Mouse (Mus musculus) intestine, embryonic 14.5 days (tissue): ENCODE data around the gene Plscr3. TPM values are rescaled to one million over a fixed set of nuclear protein-coding genes. Genes with fewer than 3 reads are reported as not detected.
A peak's percentile ranks its signal among the peaks of the same experiment; 100 is the strongest.

Source experiments
- ATAC-seq: fragments of 200-750 bp; cut with Nextera tagmentation; replicated peaks from 2 replicates; pipeline ENCODE4 v1.8.0; 2017; ENCODE audit warnings: low read depth, moderate number of reproducible peaks, moderate TSS enrichment, moderate library complexity; ENCODE audit not compliant: low FRiP score, low TSS enrichment
- DNase-seq: peaks from one replicate; pipeline ENCODE4 v3.0.0-alpha.2; 2018; ENCODE audit warnings: low spot score
- H3K27ac ChIP-seq: fragments of 300-500 bp; sonication (generic); 2 replicates; pipeline ENCODE4 v1.5.1; 2014; ENCODE audit warnings: low read depth, mild to moderate bottlenecking, control low read depth
- H3K27me3 ChIP-seq: fragments of 300-500 bp; sonication (generic); replicated peaks from 2 replicates; pipeline ENCODE4 v1.6.1; 2014; ENCODE audit warnings: low read length, control low read depth; ENCODE audit not compliant: control insufficient read depth, insufficient read depth
- H3K36me3 ChIP-seq: fragments of 300-500 bp; sonication (generic); 2 replicates; pipeline ENCODE4 v1.6.1; 2014; ENCODE audit warnings: low read length, control low read depth; ENCODE audit not compliant: control insufficient read depth, insufficient read depth
- H3K4me1 ChIP-seq: fragments of 300-500 bp; sonication (generic); replicated peaks from 2 replicates; pipeline ENCODE4 v1.6.1; 2014; ENCODE audit warnings: low read length, control low read depth, mixed read lengths; ENCODE audit not compliant: control insufficient read depth, insufficient read depth
- H3K4me2 ChIP-seq: fragments of 300-500 bp; sonication (generic); 2 replicates; pipeline ENCODE4 v1.6.1; 2014; ENCODE audit warnings: low read length
- H3K4me3 ChIP-seq: fragments of 300-500 bp; sonication (generic); 2 replicates; pipeline ENCODE4 v1.5.1; 2014; ENCODE audit warnings: low read depth, low read length, control low read depth, mixed read lengths
- H3K9ac ChIP-seq: fragments of 300-500 bp; sonication (generic); 2 replicates; pipeline ENCODE4 v1.6.1; 2014; ENCODE audit warnings: mild to moderate bottlenecking, low read length
- H3K9me3 ChIP-seq: fragments of 300-500 bp; sonication (generic); 2 replicates; pipeline ENCODE4 v1.6.1; 2016; ENCODE audit warnings: low read length, control low read depth; ENCODE audit not compliant: control insufficient read depth
- WGBS: fragments of 180-500 bp; shearing (Covaris S2); extraction: QIAGEN DNeasy Blood & Tissue Kit; methylation state at CpG from one replicate; pipeline ENCODE4 v1.1.7; 2014; 5-methylcytosine and 5-hydroxymethylcytosine counted together
- polyA plus RNA-seq: library from polyadenylated mRNA; unstranded; fragments of >200 nt; fragmentation: Nextera tagmentation; extraction: Ambion mirVana; gene quantifications from 2 replicates; pipeline ENCODE4 v1.2.1, GENCODE M21; 2014

Gene Plscr3
- polyA plus RNA-seq, 1 experiment from 2014 or later = 92.1 TPM

DNA sequence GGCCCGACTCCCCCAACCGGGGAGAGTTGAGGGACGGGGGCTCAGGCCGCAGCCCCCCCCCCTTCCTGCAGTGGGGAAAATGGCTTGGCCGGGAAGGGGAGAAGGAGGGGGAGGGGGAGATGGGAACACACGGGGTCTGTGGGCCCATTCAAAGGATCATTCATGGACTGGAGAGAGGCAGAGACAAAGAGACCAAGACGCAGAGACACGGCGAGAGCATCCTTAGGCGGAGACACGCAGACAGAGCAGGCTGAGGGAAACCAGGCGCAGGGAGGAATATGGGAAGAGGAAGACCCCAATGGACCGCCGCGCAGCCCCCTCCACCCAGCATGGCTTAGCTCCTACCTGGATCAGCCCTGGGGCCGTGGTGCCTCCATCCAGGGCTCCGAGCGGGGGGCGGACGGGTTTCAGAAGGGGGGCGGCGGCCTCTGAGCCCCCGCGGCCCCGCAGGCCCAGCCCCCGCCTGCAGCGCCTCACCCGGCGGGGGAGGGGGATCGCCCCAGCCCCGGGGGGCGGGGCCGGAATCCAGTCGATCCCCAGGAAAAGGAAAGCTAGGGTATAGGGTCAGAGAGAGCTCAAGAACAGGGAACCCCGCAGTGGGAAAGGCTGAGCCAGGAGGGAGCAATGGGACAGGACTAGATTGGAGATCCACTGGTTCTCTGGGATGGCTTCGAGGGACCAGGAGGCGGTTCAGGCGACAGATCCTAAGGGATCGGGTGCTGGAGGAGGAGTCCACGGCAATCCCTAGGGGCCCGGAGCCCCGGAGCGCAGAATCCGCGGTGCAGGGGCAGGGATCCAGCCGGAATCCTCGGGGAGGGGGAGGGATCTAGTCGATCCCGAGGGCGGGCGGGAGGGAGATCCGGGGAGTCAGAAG, 9.2 kb upstream of the Plscr3 start:
- peak; percentile 83 for DNase-seq
- Histone ChIP-seq H3K9me3 (no peaks in the 10 kb centered on the region), H3K4me3 (peak overlapping the region; percentile 79), H3K4me1 (peaks cover 32% of the 10 kb centered on the region), H3K36me3 (peaks cover 20% of the 10 kb centered on the region), H3K9ac (peak overlapping the region; percentile 62), H3K27me3 (no peaks in the 10 kb centered on the region), H3K4me2 (peak overlapping the region; percentile 77), H3K27ac (peak overlapping the region; percentile 78)
- 2% methylated on average over 51 of the region's 52 CpGs for WGBS
- ATAC-seq = peak; percentile 0; the same call in 1 of the 2 replicates

DNA sequence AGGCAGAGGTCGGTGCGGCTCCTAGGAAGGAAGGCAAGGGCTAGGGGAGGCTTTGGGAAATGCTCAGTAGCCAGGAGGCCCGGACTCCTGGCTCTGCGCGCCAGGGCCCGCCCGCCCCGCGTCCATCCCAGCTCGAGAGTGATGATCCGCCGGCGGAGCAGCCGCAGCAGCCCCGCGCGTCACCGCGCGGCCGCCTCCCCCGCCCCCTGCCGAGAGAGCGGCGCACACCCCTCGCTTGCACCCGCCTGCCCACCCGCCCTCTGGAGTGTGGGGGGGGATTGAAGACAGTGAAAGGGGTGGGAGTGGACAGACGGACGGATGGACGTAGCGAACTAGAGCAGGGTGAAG, 8.6 kb upstream of the Plscr3 start, which contains the start of gene Nlgn2:
Gene Nlgn2 (minus strand): TSS at position 181 of the 348 bp plus-strand sequence.
- Histone ChIP-seq H3K4me1 (peaks cover 32% of the 10 kb centered on the region), H3K9me3 (no peaks in the 10 kb centered on the region), H3K4me3 (peak within 1 kb of the TSS; percentile 79), H3K4me2 (peak within 1 kb of the TSS; percentile 77), H3K27ac (peak within 1 kb of the TSS; percentile 83), H3K9ac (peak within 1 kb of the TSS; percentile 64), H3K27me3 (no peaks in the 10 kb centered on the region), H3K36me3 (peaks cover 14% of the 10 kb centered on the region)
- WGBS = 0% methylated on average over 30 of the region's 32 CpGs
- peak; percentile 74 for ATAC-seq
- no peak for DNase-seq

DNA sequence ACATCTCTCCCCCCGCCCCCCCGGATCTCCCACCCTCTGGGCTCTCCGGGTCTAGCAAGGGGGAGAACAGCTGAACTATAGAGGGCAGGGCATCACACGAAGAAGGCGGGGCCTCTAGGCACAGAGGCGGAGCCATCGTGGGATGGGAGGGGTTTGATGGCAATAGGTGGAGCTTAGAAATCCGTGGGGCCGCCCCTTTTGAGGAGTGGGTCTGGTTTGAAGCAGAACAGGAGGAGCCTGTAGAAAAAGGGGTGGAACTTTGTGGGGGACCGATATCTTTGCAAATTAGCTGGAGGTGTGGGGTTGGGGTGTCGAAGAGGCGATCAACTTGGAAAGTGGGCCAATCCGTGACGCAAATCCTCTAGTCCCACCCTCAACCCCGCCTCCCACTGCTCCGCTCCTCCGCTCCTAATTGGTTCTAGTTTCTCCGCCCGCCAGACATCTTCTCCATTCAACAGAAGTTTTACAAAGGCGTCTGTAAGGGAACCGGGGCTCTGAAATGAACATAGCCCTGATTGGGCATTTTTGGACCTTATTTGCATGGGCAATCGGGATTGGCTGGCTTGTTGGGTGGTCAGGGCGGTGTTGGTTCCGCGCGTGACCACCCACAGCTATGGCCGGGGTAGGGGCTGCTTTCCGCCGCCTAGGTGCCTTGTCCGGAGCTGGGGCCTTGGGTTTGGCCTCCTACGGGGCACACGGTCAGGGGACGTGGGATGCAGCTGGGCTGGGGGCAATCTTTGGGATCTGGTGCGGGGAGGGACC, 8.0 kb upstream of the Plscr3 start, which contains the start of gene Tmem256:
Gene Tmem256 (plus strand): TSS at position 563 of the 762 bp plus-strand sequence.
- under 1% methylated on average over 34 of the region's 34 CpGs for WGBS
- ATAC-seq (peak; percentile 89), DNase-seq (peak; percentile 100)
- Histone ChIP-seq H3K4me3 (peak within 1 kb of the TSS; percentile 79), H3K9ac (peak within 1 kb of the TSS; percentile 64), H3K9me3 (no peaks in the 10 kb centered on the region), H3K27ac (peak within 1 kb of the TSS; percentile 83), H3K27me3 (no peaks in the 10 kb centered on the region), H3K4me1 (peaks cover 32% of the 10 kb centered on the region), H3K4me2 (peak within 1 kb of the TSS; percentile 77), H3K36me3 (peaks cover 8% of the 10 kb centered on the region; the same call in 1 of the 2 replicates)

DNA sequence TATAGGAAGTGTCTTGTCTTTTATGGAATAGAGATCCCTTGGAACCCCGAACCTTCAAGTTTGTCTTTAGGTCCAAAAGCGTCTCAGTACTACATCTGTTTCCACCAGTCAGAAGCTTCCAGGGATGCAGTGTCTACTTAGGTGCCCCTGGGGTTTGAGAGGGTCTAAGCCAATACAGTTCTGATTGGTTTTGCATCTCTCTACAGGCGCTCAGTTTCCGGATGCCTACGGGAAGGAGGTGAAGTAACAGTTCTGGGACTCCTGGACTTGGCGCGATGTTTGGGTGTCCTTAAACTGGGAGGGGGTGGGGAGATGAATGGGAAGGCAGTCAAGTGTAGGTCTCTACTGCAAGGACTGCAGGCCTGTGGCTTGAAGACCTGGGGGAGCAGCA, 7.5 kb upstream of the Plscr3 start:
- H3K4me1 ChIP-seq = peaks cover 29% of the 10 kb centered on the region
- DNase-seq = no peak
- peak overlapping the region; percentile 79 for H3K4me3 ChIP-seq
- 0 out of 2 replicates have a peak, but pooled peaks cover 2% of the 10 kb centered on the region for H3K36me3 ChIP-seq
- H3K27ac ChIP-seq = peak overlapping the region; percentile 83
- H3K4me2 ChIP-seq = peak overlapping the region; percentile 68
- ATAC-seq = peak; percentile 2; the same call in 1 of the 2 replicates
- no peaks in the 10 kb centered on the region for H3K27me3 ChIP-seq
- H3K9me3 ChIP-seq = no peaks in the 10 kb centered on the region
- H3K9ac ChIP-seq = peak overlapping the region; percentile 64
- 1% methylated on average over 7 of the region's 7 CpGs for WGBS

DNA sequence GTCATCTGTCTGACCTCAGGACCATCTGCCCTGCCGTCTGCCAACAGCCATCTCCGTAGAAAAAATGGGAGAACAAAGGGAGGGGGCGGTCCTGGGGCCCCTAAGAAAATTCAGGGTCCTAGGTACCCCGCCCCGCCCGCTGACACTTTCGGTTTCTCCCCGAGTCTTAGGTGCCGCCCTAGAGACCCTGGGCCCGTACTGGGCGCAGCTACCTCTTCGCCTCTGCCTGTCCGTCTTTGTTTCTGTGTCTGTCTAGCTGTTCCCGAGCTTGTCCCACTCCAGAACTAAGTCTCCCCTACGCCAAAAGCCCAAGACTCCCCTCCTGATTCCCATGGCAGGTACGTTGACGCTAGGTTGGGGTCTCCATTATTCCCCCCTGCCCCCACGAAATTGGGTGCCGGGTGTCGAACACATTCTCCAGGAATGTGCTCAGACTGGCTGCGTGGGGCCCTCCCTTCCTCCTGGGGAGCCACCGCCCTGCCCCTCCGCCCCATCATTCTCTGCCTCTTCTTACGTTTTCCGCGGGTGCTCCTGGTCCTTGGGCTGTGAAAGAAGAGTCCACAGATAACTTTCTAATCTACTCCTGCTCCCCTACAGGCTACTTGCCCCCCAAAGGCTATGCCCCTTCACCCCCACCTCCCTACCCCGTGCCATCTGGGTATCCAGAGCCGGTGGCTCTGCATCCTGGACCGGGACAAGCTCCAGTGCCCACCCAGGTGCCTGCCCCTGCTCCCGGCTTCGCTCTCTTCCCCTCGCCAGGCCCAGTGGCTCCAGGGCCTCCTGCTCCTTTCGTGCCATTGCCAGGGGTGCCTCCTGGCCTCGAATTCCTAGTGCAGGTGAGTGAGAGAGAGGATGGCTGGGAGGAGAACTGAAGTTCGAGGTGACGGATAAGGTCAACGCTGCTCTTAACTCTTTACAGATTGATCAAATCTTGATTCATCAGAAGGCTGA, 837 bp downstream of the Plscr3 start:
- peaks cover 20% of the 10 kb centered on the region for H3K4me1 ChIP-seq
- H3K27ac ChIP-seq = peak overlapping the region; percentile 96
- peak overlapping the region; percentile 77 for H3K4me3 ChIP-seq
- WGBS = 7% methylated on average over 37 of the region's 37 CpGs
- H3K4me2 ChIP-seq = peak overlapping the region; percentile 91
- peak overlapping the region; percentile 87 for H3K9ac ChIP-seq
- H3K9me3 ChIP-seq = no peaks in the 10 kb centered on the region
- H3K36me3 ChIP-seq = peaks cover 40% of the 10 kb centered on the region
- DNase-seq (no peak), ATAC-seq (peak; percentile 49)
- H3K27me3 ChIP-seq = no peaks in the 10 kb centered on the region

DNA sequence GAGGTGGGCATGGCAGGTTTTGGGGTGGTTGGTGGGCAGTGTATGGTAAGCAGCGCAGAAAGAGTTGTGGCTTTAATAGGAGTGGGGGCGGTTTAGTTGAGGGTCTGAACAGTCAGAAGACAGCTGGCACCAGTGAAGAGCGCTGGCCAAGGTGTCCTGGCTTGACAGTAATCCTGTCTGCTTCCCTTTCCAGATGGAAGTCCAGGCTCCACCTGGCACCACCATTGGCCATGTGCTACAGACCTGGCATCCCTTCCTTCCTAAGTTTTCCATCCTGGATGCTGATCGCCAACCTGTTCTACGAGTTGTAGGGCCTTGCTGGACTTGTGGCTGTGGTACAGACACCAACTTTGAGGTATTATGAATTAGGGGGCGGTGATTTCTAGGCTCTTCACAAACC, 1.8 kb downstream of the Plscr3 start:
- Histone ChIP-seq H3K9me3 (no peaks in the 10 kb centered on the region), H3K9ac (no peak overlapping the region)

DNA sequence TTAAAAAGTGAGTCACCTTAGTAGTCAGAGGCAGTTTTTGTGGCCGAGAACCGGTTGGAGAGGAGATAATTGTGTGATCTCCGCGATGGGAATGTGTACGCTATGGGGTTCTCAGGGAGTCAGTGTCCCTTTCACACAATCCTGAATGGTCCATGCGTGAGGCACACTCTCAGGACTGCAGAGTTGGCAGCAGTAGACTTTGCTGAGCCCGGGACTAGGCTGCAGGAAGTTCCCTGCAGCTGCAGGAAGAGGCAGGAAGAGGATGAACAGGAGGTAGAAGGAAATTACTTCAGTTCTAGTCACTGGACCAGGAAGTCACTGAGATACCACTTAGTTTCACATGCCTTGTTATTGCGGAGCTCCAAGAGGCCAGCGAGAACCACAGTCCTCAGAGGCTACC, 3.0 kb downstream of the Plscr3 start:
- H3K9ac ChIP-seq = no peak overlapping the region
- no peak for ATAC-seq
- H3K27me3 ChIP-seq = no peaks in the 10 kb centered on the region
- DNase-seq = no peak
- H3K27ac ChIP-seq = no peak overlapping the region
- peaks cover 49% of the 10 kb centered on the region for H3K36me3 ChIP-seq
- no peak overlapping the region for H3K4me3 ChIP-seq
- no peaks in the 10 kb centered on the region for H3K9me3 ChIP-seq
- no peak overlapping the region for H3K4me2 ChIP-seq
- WGBS = 90% methylated on average over 9 of the region's 9 CpGs
- peaks cover 20% of the 10 kb centered on the region for H3K4me1 ChIP-seq

More for the DNA sequence above, 1.8 kb downstream of the Plscr3 start:
- H3K27ac ChIP-seq = no peak overlapping the region
- no peaks in the 10 kb centered on the region for H3K27me3 ChIP-seq
- H3K4me2 ChIP-seq = peak overlapping the region; percentile 91
- H3K36me3 ChIP-seq = peaks cover 49% of the 10 kb centered on the region
- H3K4me1 ChIP-seq = peaks cover 20% of the 10 kb centered on the region
- no peak for DNase-seq
- ATAC-seq = no peak
- H3K4me3 ChIP-seq = no peak overlapping the region
- 95% methylated on average over 6 of the region's 6 CpGs for WGBS

DNA sequence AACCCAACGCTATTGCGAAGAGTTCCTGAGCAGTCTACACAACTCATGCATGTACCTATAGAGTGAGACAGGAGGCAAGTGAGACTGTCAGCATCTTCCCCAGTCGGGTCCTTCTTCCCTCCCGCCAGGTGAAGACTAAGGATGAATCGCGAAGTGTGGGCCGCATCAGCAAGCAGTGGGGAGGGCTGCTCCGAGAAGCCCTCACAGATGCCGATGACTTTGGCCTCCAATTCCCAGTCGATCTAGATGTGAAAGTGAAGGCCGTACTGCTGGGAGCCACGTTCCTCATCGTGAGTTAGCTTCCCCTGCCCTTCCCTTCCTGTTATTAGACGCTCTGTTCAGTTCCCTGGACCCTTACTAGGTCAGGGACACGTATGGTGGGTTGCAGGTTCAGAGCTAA, 3.7 kb downstream of the Plscr3 start:
- Histone ChIP-seq H3K9ac (no peak overlapping the region), H3K36me3 (peaks cover 49% of the 10 kb centered on the region), H3K27me3 (no peaks in the 10 kb centered on the region), H3K4me2 (no peak overlapping the region), H3K4me3 (no peak overlapping the region), H3K4me1 (peaks cover 20% of the 10 kb centered on the region), H3K27ac (no peak overlapping the region), H3K9me3 (no peaks in the 10 kb centered on the region)
- WGBS = 92% methylated on average over 15 of the region's 15 CpGs
- no peak for DNase-seq
- ATAC-seq = no peak
